Mouse (Mus musculus): Measurements from ENCODE around the gene Ramp1.

Ramp1 gene

GRCm38 (mm10) chr1:91193680-91194079, 14.1 kb downstream of the Ramp1 start:
- in situ Hi-C loops (cut with MboI; ENCODE audit: unreplicated experiment in 2 of 2), result no loop called here

- in situ Hi-C loops (cut with MboI; ENCODE audit: unreplicated experiment in 2 of 2), result no loop called here
These were observed 20.2 kb downstream of the Ramp1 start for GRCm38 (mm10) chr1:91199793-91200192.

- in situ Hi-C loops (cut with MboI; ENCODE audit: unreplicated experiment in 2 of 2), result no loop called here
These were observed 21.5 kb downstream of the Ramp1 start for GRCm38 (mm10) chr1:91201122-91201521.

GRCm38 (mm10) chr1:91204221-91204765, 24.7 kb downstream of the Ramp1 start:
- in situ Hi-C loops (cut with MboI; ENCODE audit: unreplicated experiment in 2 of 2), result no loop called here

GRCm38 (mm10) chr1:91205651-91206050, 26.0 kb downstream of the Ramp1 start:
- in situ Hi-C loops (cut with MboI; ENCODE audit: unreplicated experiment in 2 of 2), result no loop called here

GRCm38 (mm10) chr1:91206336-91206735, 26.7 kb downstream of the Ramp1 start:
- in situ Hi-C loops (cut with MboI; ENCODE audit: unreplicated experiment in 2 of 2), result no loop called here

- in situ Hi-C loops (cut with MboI; ENCODE audit: unreplicated experiment in 2 of 2), result no loop called here
These were observed 27.3 kb downstream of the Ramp1 start for GRCm38 (mm10) chr1:91206873-91207272.

GRCm38 (mm10) chr1:91207334-91208074, 27.9 kb downstream of the Ramp1 start:
- in situ Hi-C loops (cut with MboI; ENCODE audit: unreplicated experiment in 2 of 2), result no loop called here

- in situ Hi-C loops (cut with MboI; ENCODE audit: unreplicated experiment in 2 of 2), result no loop called here
These were observed 29.7 kb downstream of the Ramp1 start for GRCm38 (mm10) chr1:91209343-91209742.

- in situ Hi-C loops (cut with MboI; ENCODE audit: unreplicated experiment in 2 of 2), result no loop called here
These were observed 30.2 kb downstream of the Ramp1 start for GRCm38 (mm10) chr1:91209785-91210184.

GRCm38 (mm10) chr1:91211099-91211498, 31.5 kb downstream of the Ramp1 start:
- in situ Hi-C loops (cut with MboI; ENCODE audit: unreplicated experiment in 2 of 2), result no loop called here

- in situ Hi-C loops (cut with MboI; ENCODE audit: unreplicated experiment in 2 of 2), result no loop called here
These were observed 32.0 kb downstream of the Ramp1 start for GRCm38 (mm10) chr1:91211591-91212008.

GRCm38 (mm10) chr1:91215264-91215663, 35.6 kb downstream of the Ramp1 start:
- in situ Hi-C loops (cut with MboI; ENCODE audit: unreplicated experiment in 2 of 2), result no loop called here

GRCm38 (mm10) chr1:91215981-91216380, 36.4 kb downstream of the Ramp1 start:
- in situ Hi-C loops (cut with MboI; ENCODE audit: unreplicated experiment in 2 of 2), result no loop called here

GRCm38 (mm10) chr1:91216504-91217267, 37.1 kb downstream of the Ramp1 start:
- in situ Hi-C loops (cut with MboI; ENCODE audit: unreplicated experiment in 2 of 2), result no loop called here

GRCm38 (mm10) chr1:91219641-91220321, 40.2 kb downstream of the Ramp1 start:
- in situ Hi-C loops (cut with MboI; ENCODE audit: unreplicated experiment in 2 of 2), result no loop called here

- in situ Hi-C loops (cut with MboI; ENCODE audit: unreplicated experiment in 2 of 2), result no loop called here
These were observed 40.7 kb downstream of the Ramp1 start for GRCm38 (mm10) chr1:91220322-91220672.

- in situ Hi-C loops (cut with MboI; ENCODE audit: unreplicated experiment in 2 of 2), result no loop called here
These were observed 46.9 kb downstream of the Ramp1 start for GRCm38 (mm10) chr1:91226562-91226961.

GRCm38 (mm10) chr1:91227381-91228054, 47.9 kb downstream of the Ramp1 start:
- in situ Hi-C loops (cut with MboI; ENCODE audit: unreplicated experiment in 2 of 2), result no loop called here

- in situ Hi-C loops (cut with MboI; ENCODE audit: unreplicated experiment in 2 of 2), result no loop called here
These were observed 51.5 kb downstream of the Ramp1 start for GRCm38 (mm10) chr1:91231142-91231541.

- in situ Hi-C loops (cut with MboI; ENCODE audit: unreplicated experiment in 2 of 2), result no loop called here
These were observed 52.3 kb downstream of the Ramp1 start for GRCm38 (mm10) chr1:91231896-91232295.
